Mouse (Mus musculus) small intestine, adult 2 months (tissue): ENCODE data around the gene Nectin2. TPM values are rescaled to one million over a fixed set of nuclear protein-coding genes. Genes with fewer than 3 reads are reported as not detected.

ENCODE experiments used
- H3K27ac ChIP-seq: fragments of 200-500 bp; 2 replicates; pipeline ENCODE4 v1.5.1; 2012; ENCODE audit warnings: low read depth, low read length, control low read depth, inconsistent platforms; ENCODE audit not compliant: insufficient read depth
- H3K27me3 ChIP-seq: fragments of 200-500 bp; 2 replicates; pipeline ENCODE4 v1.6.1; 2012; ENCODE audit warnings: mild to moderate bottlenecking, moderate library complexity, low read length, inconsistent platforms; ENCODE audit not compliant: control insufficient read depth, insufficient read depth
- H3K36me3 ChIP-seq: fragments of 200-500 bp; 2 replicates; pipeline ENCODE4 v1.6.1; 2012; ENCODE audit warnings: mild to moderate bottlenecking, low read length, control low read depth, inconsistent platforms; ENCODE audit not compliant: control insufficient read depth, insufficient read depth
- H3K4me1 ChIP-seq: fragments of 200-500 bp; 2 replicates; pipeline ENCODE4 v1.6.1; 2012; ENCODE audit warnings: low read length, inconsistent platforms, mixed read lengths; ENCODE audit not compliant: control insufficient read depth, insufficient read depth, insufficient read length
- H3K4me3 ChIP-seq: fragments of 200-500 bp; 2 replicates; pipeline ENCODE4 v1.5.1; 2012; ENCODE audit warnings: low read depth, mild to moderate bottlenecking, control low read depth, inconsistent platforms, low read length, moderate library complexity
- CTCF ChIP-seq: fragments of 200-500 bp; IDR thresholded peaks from 2 replicates; pipeline ENCODE4 v1.5.1; 2012; ENCODE audit warnings: low read depth, mild to moderate bottlenecking, control low read depth, inconsistent platforms, low read length, moderate library complexity, mixed read lengths; ENCODE audit not compliant: insufficient replicate concordance, insufficient read length; ENCODE audit errors: extremely low read depth
- POLR2A ChIP-seq: fragments of 200-500 bp; IDR thresholded peaks from 2 replicates; pipeline ENCODE4 v1.6.1; 2012; ENCODE audit warnings: low read depth, mild to moderate bottlenecking, control low read depth, inconsistent platforms, low read length, moderate library complexity
- WGBS: fragments of 180-500 bp; shearing (Covaris S2); methylation state at CpG from one replicate; pipeline ENCODE4 v1.1.7; 2018; 5-methylcytosine and 5-hydroxymethylcytosine counted together
- polyA plus RNA-seq: library from polyadenylated mRNA; depleted of rRNA; stranded (reverse); fragments of >200 nt; gene quantifications from 2 replicates; pipeline ENCODE4 v1.2.3, GENCODE M21; 2012

The Nectin2 gene
- polyA plus RNA-seq, 1 experiment, result 208 TPM

- TF ChIP-seq POLR2A (peak; percentile 31; the same call in 1 of the 2 replicates), CTCF (no peak)
- Histone ChIP-seq H3K27ac (peak within 1 kb of the TSS; percentile 81), H3K4me1 (no peaks in the 10 kb centered on the region; the same call in 1 of the 2 replicates), H3K36me3 (peaks cover 34% of the 10 kb centered on the region), H3K4me3 (peak within 1 kb of the TSS; percentile 88), H3K27me3 (no peaks in the 10 kb centered on the region)
- WGBS, result under 1% methylated on average over 57 of the region's 59 CpGs
Observed at GRCm38 (mm10) chr7:19715239-19716054, 34.8 kb downstream of the Nectin2 start, which contains the start of gene Tomm40. TSS of gene Tomm40 (minus strand) at chr7:19715438.

GRCm38 (mm10) chr7:19714836-19715235 is 35.4 kb downstream of the Nectin2 start:
- no peaks in the 10 kb centered on the region for H3K27me3 ChIP-seq
- peaks cover 39% of the 10 kb centered on the region for H3K36me3 ChIP-seq
- WGBS, result under 1% methylated on average over 39 of the region's 39 CpGs
- H3K4me1 ChIP-seq, result no peaks in the 10 kb centered on the region; the same call in 1 of the 2 replicates
- H3K4me3 ChIP-seq, result peak overlapping the region; percentile 88
- no peak for TF ChIP-seq POLR2A
- TF ChIP-seq CTCF, result no peak
- peak overlapping the region; percentile 29 for H3K27ac ChIP-seq

DNA sequence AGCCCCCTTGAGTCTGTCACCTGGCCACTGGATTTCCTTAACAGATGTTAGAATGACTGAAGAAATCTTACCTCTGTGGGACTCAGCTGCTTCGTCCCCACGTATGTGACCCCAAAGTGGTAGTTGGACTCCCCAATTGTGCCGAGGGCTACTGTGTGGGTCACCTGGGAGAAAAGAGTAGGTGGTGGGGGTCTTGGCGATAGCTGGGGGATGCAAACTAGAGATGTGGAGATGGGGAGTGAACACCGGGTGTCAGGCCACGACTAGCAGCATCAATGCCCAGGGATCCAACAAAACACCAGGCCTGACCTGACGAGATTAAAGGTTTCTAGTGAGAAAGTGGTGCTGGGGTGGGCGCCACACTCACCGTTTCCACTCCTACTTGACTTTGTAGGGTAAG is 36.7 kb downstream of the Nectin2 start:
- 83% methylated on average over 9 of the region's 9 CpGs for WGBS
- H3K4me3 ChIP-seq, result no peak overlapping the region
- H3K27ac ChIP-seq, result no peak overlapping the region
- H3K27me3 ChIP-seq, result no peaks in the 10 kb centered on the region
- TF ChIP-seq CTCF (no peak), POLR2A (no peak)
- no peaks in the 10 kb centered on the region; the same call in 1 of the 2 replicates for H3K4me1 ChIP-seq
- peaks cover 40% of the 10 kb centered on the region for H3K36me3 ChIP-seq

DNA sequence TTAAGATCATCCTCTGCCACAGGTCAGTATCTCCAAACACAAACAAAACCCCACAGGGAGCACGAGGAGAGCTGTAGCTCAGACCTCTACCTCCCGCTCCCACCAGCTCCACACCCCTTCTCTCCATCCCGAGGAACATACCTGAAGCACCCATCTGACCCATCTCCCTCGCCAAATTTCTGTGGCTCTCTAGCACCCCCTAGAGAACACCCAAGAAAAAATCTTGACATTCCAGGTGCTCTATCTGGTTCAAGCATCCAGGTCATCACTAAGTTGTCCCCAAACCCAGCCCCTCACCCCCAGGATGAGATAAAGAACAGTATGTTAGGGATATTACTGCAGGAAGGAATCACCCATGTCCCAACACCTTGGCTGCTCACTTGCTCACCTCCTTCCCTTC is 37.1 kb downstream of the Nectin2 start:
- TF ChIP-seq CTCF, result peak; percentile 57; the same call in 1 of the 2 replicates
- TF ChIP-seq POLR2A, result no peak
- H3K27ac ChIP-seq, result no peak overlapping the region
- no peak overlapping the region for H3K4me3 ChIP-seq
- 28% methylated on average over 4 of the region's 4 CpGs for WGBS
- peaks cover 39% of the 10 kb centered on the region for H3K36me3 ChIP-seq
- no peaks in the 10 kb centered on the region for H3K27me3 ChIP-seq
- no peaks in the 10 kb centered on the region; the same call in 1 of the 2 replicates for H3K4me1 ChIP-seq

DNA sequence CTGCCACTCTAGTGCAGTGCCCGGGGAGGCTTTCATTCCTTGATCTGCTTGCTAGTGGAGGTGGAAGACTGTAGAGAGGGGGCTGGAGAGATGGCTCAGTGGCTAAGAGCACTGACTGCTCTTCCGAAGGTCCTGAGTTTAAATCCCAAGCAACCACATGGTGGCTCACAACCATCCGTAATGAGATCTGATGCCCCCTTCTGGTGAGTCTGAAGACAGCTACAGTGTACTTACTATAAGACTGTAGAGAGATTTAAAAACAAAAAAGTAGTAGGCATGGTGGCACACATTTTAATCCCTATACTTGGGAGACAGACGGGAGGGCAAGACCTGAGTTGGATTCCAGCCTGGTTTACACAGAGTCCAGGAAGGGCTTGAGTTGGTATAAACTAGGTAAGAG is 37.9 kb downstream of the Nectin2 start:
- H3K36me3 ChIP-seq, result peaks cover 40% of the 10 kb centered on the region
- H3K27me3 ChIP-seq, result no peaks in the 10 kb centered on the region
- TF ChIP-seq CTCF (peak; percentile 25; the same call in 1 of the 2 replicates), POLR2A (no peak)
- H3K4me3 ChIP-seq, result no peak overlapping the region
- no peaks in the 10 kb centered on the region; the same call in 1 of the 2 replicates for H3K4me1 ChIP-seq
- no peak overlapping the region for H3K27ac ChIP-seq
- WGBS, result 67% methylated on average over 4 of the region's 4 CpGs

DNA sequence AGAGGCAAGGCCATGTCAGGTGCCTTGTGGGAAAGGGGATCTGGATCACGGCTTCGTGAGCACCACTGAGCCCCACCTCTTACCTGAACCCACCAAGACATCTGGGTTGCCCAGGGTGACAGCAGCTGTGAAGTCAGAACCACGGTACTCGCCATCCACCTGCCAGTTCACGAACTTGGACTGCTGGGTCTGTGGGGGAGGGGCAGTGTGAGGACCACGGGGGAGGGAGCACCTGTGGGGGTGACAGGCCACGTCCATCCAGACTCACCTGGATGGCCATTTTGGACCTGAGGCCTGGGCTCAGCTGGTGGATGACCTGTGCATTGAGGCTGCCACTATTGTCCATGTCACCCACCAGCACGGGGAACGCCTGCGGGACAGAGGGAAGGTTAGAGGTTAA is 39.6 kb downstream of the Nectin2 start:
- Histone ChIP-seq H3K27ac (no peak overlapping the region), H3K4me1 (no peaks in the 10 kb centered on the region), H3K36me3 (peaks cover 47% of the 10 kb centered on the region), H3K4me3 (no peak overlapping the region), H3K27me3 (no peaks in the 10 kb centered on the region)
- TF ChIP-seq POLR2A (no peak), CTCF (no peak)
- WGBS, result 86% methylated on average over 10 of the region's 10 CpGs

DNA sequence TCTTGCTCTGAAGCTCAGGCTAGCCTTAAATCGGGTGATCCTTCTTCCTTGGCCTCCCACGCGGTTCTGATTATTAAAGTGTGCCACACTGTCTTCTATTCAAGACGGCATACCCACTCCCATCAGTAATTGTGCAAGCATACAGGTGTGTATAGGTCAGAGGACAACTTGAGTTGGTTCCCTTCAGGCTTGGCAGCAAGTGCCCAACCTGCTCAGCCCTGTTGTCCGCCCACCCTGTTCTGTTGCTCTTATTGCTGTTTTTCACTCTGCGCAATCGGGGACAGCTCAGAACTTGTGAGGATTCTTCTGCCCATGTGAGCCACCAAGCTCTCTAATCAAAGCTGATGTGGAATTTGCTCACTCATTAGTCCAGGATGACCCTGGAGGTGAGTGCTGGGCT is 45.0 kb downstream of the Nectin2 start:
- no peak for TF ChIP-seq POLR2A
- no peak for TF ChIP-seq CTCF
- H3K36me3 ChIP-seq, result peaks cover 45% of the 10 kb centered on the region
- peaks cover 12% of the 10 kb centered on the region for H3K4me1 ChIP-seq
- 90% methylated on average over 7 of the region's 7 CpGs for WGBS
- H3K4me3 ChIP-seq, result no peak overlapping the region
- no peaks in the 10 kb centered on the region for H3K27me3 ChIP-seq
- H3K27ac ChIP-seq, result no peak overlapping the region
